Mouse (Mus musculus) hindbrain, embryonic 16.5 days (tissue): ENCODE data around the gene Lamc1. TPM values are rescaled to one million over a fixed set of nuclear protein-coding genes. Genes with fewer than 3 reads are reported as not detected.

Experiments
- ATAC-seq: fragments of 200-750 bp; cut with Nextera tagmentation; 2 replicates; pipeline ENCODE4 v1.8.0; 2017; ENCODE audit warnings: moderate TSS enrichment, moderate library complexity
- H3K27ac ChIP-seq: fragments of 300-500 bp; sonication (generic); 2 replicates; pipeline ENCODE4 v1.5.1; 2014; ENCODE audit warnings: low read depth, mild to moderate bottlenecking, control low read depth, low read length, moderate library complexity
- H3K27me3 ChIP-seq: fragments of 300-500 bp; sonication (generic); replicated peaks from 2 replicates; pipeline ENCODE4 v1.6.1; 2014; ENCODE audit warnings: low read length; ENCODE audit not compliant: control insufficient read depth, insufficient read depth
- H3K36me3 ChIP-seq: fragments of 300-500 bp; sonication (generic); 2 replicates; pipeline ENCODE4 v1.6.1; 2014; ENCODE audit warnings: mild to moderate bottlenecking, low read length, moderate library complexity, mixed read lengths; ENCODE audit not compliant: control insufficient read depth, insufficient read depth
- H3K4me1 ChIP-seq: fragments of 300-500 bp; sonication (generic); 2 replicates; pipeline ENCODE4 v1.6.1; 2014; ENCODE audit warnings: low read depth, low read length; ENCODE audit not compliant: control insufficient read depth, insufficient read depth
- H3K4me2 ChIP-seq: fragments of 300-500 bp; sonication (generic); 2 replicates; pipeline ENCODE4 v1.6.1; 2014; ENCODE audit warnings: mild to moderate bottlenecking, low read length, control low read depth, moderate library complexity
- H3K4me3 ChIP-seq: fragments of 300-500 bp; sonication (generic); 2 replicates; pipeline ENCODE4 v1.5.1; 2014; ENCODE audit warnings: mild to moderate bottlenecking, low read length, control low read depth, moderate library complexity
- H3K9ac ChIP-seq: fragments of 300-500 bp; sonication (generic); 2 replicates; pipeline ENCODE4 v1.6.1; 2014; ENCODE audit warnings: low read depth, mild to moderate bottlenecking, control low read depth, low read length, moderate library complexity
- H3K9me3 ChIP-seq: fragments of 300-500 bp; sonication (generic); 2 replicates; pipeline ENCODE4 v1.6.1; 2014; ENCODE audit warnings: mild to moderate bottlenecking, low read length, moderate library complexity; ENCODE audit not compliant: control insufficient read depth
- WGBS: fragments of 180-500 bp; shearing (Covaris S2); extraction: QIAGEN DNeasy Blood & Tissue Kit; methylation state at CpG from one replicate; pipeline ENCODE4 v1.1.7; 2014; 5-methylcytosine and 5-hydroxymethylcytosine counted together
- polyA plus RNA-seq: library from polyadenylated mRNA; unstranded; fragments of >200 nt; fragmentation: Nextera tagmentation; extraction: Ambion mirVana; gene quantifications from 2 replicates; pipeline ENCODE4 v1.2.1, GENCODE M21; 2015

Lamc1 gene
- polyA plus RNA-seq, 1 experiment from 2014 or later, result 15.4 TPM

GRCm38 (mm10) chr1:153231681-153232080 is 100.9 kb downstream of the Lamc1 start:
- no peaks in the 10 kb centered on the region; the same call in 1 of the 2 replicates for H3K4me1 ChIP-seq
- no peaks in the 10 kb centered on the region for H3K9me3 ChIP-seq
- peaks cover 24% of the 10 kb centered on the region for H3K36me3 ChIP-seq
- H3K4me3 ChIP-seq, result no peak overlapping the region
- no peaks in the 10 kb centered on the region for H3K27me3 ChIP-seq
- H3K27ac ChIP-seq, result no peak overlapping the region
- no peak for ATAC-seq
- no peak overlapping the region for H3K4me2 ChIP-seq
- 89% methylated on average over 9 of the region's 9 CpGs for WGBS
- H3K9ac ChIP-seq, result no peak overlapping the region

GRCm38 (mm10) chr1:153227916-153228315 is 104.7 kb downstream of the Lamc1 start:
- no peaks in the 10 kb centered on the region for H3K4me1 ChIP-seq
- no peaks in the 10 kb centered on the region for H3K9me3 ChIP-seq
- no peak overlapping the region for H3K9ac ChIP-seq
- no peak overlapping the region for H3K27ac ChIP-seq
- 60% methylated on average over 4 of the region's 4 CpGs for WGBS
- no peak overlapping the region for H3K4me3 ChIP-seq
- no peaks in the 10 kb centered on the region for H3K27me3 ChIP-seq
- no peak for ATAC-seq
- H3K4me2 ChIP-seq, result no peak overlapping the region
- peaks cover 26% of the 10 kb centered on the region for H3K36me3 ChIP-seq

- Histone ChIP-seq H3K9ac (no peak overlapping the region), H3K36me3 (peaks cover 26% of the 10 kb centered on the region), H3K4me3 (no peak overlapping the region), H3K27ac (no peak overlapping the region), H3K9me3 (no peaks in the 10 kb centered on the region), H3K4me1 (no peaks in the 10 kb centered on the region), H3K4me2 (no peak overlapping the region), H3K27me3 (no peaks in the 10 kb centered on the region)
- ATAC-seq, result no peak
- 92% methylated on average over 8 of the region's 8 CpGs for WGBS
These were observed 105.5 kb downstream of the Lamc1 start for GRCm38 (mm10) chr1:153227096-153227495.

GRCm38 (mm10) chr1:153225786-153226725 is 106.5 kb downstream of the Lamc1 start:
- Histone ChIP-seq H3K36me3 (peaks cover 26% of the 10 kb centered on the region), H3K4me2 (no peak overlapping the region), H3K4me1 (no peaks in the 10 kb centered on the region), H3K27me3 (no peaks in the 10 kb centered on the region), H3K4me3 (no peak overlapping the region), H3K9me3 (no peaks in the 10 kb centered on the region), H3K9ac (no peak overlapping the region), H3K27ac (no peak overlapping the region)
- WGBS, result 91% methylated on average over 21 of the region's 21 CpGs
- ATAC-seq, result no peak

- Histone ChIP-seq H3K36me3 (peaks cover 24% of the 10 kb centered on the region), H3K4me1 (no peaks in the 10 kb centered on the region)
These were observed 108.3 kb downstream of the Lamc1 start for GRCm38 (mm10) chr1:153224331-153224730.

GRCm38 (mm10) chr1:153219376-153219775 is 113.2 kb downstream of the Lamc1 start:
- Histone ChIP-seq H3K27ac (no peak overlapping the region), H3K9ac (no peak overlapping the region), H3K4me1 (no peaks in the 10 kb centered on the region), H3K27me3 (no peaks in the 10 kb centered on the region), H3K4me3 (no peak overlapping the region), H3K9me3 (no peaks in the 10 kb centered on the region), H3K4me2 (no peak overlapping the region), H3K36me3 (peaks cover 15% of the 10 kb centered on the region)
- WGBS, result 54% methylated on average over 9 of the region's 9 CpGs
- ATAC-seq, result no peak

More at GRCm38 (mm10) chr1:153224331-153224730, 108.3 kb downstream of the Lamc1 start:
- no peak for ATAC-seq
- Histone ChIP-seq H3K27ac (no peak overlapping the region), H3K9ac (no peak overlapping the region), H3K4me2 (no peak overlapping the region), H3K9me3 (no peaks in the 10 kb centered on the region), H3K27me3 (no peaks in the 10 kb centered on the region), H3K4me3 (no peak overlapping the region)
- 81% methylated on average over 5 of the region's 5 CpGs for WGBS

- 0 out of 2 replicates have a peak, but pooled peaks have one; percentile 11 for ATAC-seq
- H3K27me3 ChIP-seq, result no peaks in the 10 kb centered on the region
- no peaks in the 10 kb centered on the region for H3K9me3 ChIP-seq
- no peak overlapping the region for H3K4me2 ChIP-seq
- no peak overlapping the region for H3K9ac ChIP-seq
- 71% methylated on average over 4 of the region's 4 CpGs for WGBS
- no peaks in the 10 kb centered on the region for H3K4me1 ChIP-seq
- no peak overlapping the region for H3K4me3 ChIP-seq
- no peak overlapping the region for H3K27ac ChIP-seq
- H3K36me3 ChIP-seq, result peaks cover 14% of the 10 kb centered on the region
These were observed 116.1 kb downstream of the Lamc1 start for GRCm38 (mm10) chr1:153216516-153216915.

- Histone ChIP-seq H3K4me3 (no peak overlapping the region), H3K9ac (no peak overlapping the region), H3K4me1 (no peaks in the 10 kb centered on the region), H3K4me2 (no peak overlapping the region), H3K36me3 (peaks cover 8% of the 10 kb centered on the region), H3K27ac (no peak overlapping the region), H3K27me3 (no peaks in the 10 kb centered on the region), H3K9me3 (no peaks in the 10 kb centered on the region)
- 74% methylated on average over 5 of the region's 5 CpGs for WGBS
- ATAC-seq, result no peak
These were observed 116.9 kb downstream of the Lamc1 start for GRCm38 (mm10) chr1:153215676-153216075.

GRCm38 (mm10) chr1:153210992-153211391 is 121.6 kb downstream of the Lamc1 start:
- ATAC-seq, result no peak
- H3K27me3 ChIP-seq, result no peaks in the 10 kb centered on the region
- H3K9me3 ChIP-seq, result no peaks in the 10 kb centered on the region
- H3K9ac ChIP-seq, result no peak overlapping the region
- H3K4me1 ChIP-seq, result no peaks in the 10 kb centered on the region
- no peak overlapping the region for H3K4me3 ChIP-seq
- H3K4me2 ChIP-seq, result no peak overlapping the region
- WGBS, result 54% methylated on average over 4 of the region's 4 CpGs
- no peaks in the 10 kb centered on the region for H3K36me3 ChIP-seq
- no peak overlapping the region for H3K27ac ChIP-seq
